Mouse (Mus musculus): ENCODE data around the gene Nfia.

- no peak for TF ChIP-seq CTCF (IDR thresholded peaks at IDR 0.05; ENCODE audit: low read depth)
- no peak for TF ChIP-seq EP300 (IDR thresholded peaks at IDR 0.05; ENCODE audit: low read depth)
These were observed 326.9 kb downstream of the Nfia start for GRCm38 (mm10) chr4:98099433-98099832.
